Mouse (Mus musculus): ENCODE measurements around the gene Serpina3f.

Serpina3f gene

GRCm38 (mm10) chr12:104243307-104243706 is 29.0 kb downstream of the Serpina3f start:
- in situ Hi-C loops (cut with MboI; ENCODE audit: low pct_unique_long_range_greater_than_20kb in 1 of 2, low sequenced_read_pairs in 2 of 2, unreplicated experiment in 1 of 2), result no loop called here

- in situ Hi-C loops (cut with MboI; ENCODE audit: low pct_unique_long_range_greater_than_20kb in 1 of 2, low sequenced_read_pairs in 2 of 2, unreplicated experiment in 1 of 2), result no loop called here
These were observed 30.7 kb downstream of the Serpina3f start for GRCm38 (mm10) chr12:104245092-104245491.

- in situ Hi-C loops (cut with MboI; ENCODE audit: low pct_unique_long_range_greater_than_20kb in 1 of 2, low sequenced_read_pairs in 2 of 2, unreplicated experiment in 1 of 2), result no loop called here
These were observed 31.3 kb downstream of the Serpina3f start for GRCm38 (mm10) chr12:104245595-104245994.

- in situ Hi-C loops (cut with MboI; ENCODE audit: low pct_unique_long_range_greater_than_20kb in 1 of 2, low sequenced_read_pairs in 2 of 2, unreplicated experiment in 1 of 2), result no loop called here
These were observed 33.2 kb downstream of the Serpina3f start for GRCm38 (mm10) chr12:104247553-104248002.

- in situ Hi-C loops (cut with MboI; ENCODE audit: low pct_unique_long_range_greater_than_20kb in 1 of 2, low sequenced_read_pairs in 2 of 2, unreplicated experiment in 1 of 2), result no loop called here
These were observed 33.9 kb downstream of the Serpina3f start for GRCm38 (mm10) chr12:104248231-104248630.

DNA sequence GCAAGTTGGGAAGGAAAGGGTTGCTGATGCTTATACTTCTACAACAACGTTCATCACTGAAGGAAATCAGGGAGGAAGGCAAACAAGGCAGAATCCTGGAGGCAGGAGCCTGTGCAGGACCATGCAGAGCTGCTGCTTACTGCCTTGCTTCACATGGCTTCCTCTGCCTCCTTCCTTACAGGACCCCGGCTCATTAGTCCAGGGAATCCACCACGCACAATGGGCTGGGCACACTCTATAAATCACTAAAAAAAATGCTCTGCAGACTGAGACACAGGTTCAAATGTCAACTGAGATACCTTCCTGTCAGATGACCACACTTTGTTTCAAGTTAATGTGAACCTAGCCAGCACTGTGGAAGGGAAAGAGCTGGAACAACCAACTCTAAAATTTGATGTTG is 46.7 kb downstream of the Serpina3f start:
- in situ Hi-C loops (cut with MboI; ENCODE audit: low pct_unique_long_range_greater_than_20kb in 1 of 2, low sequenced_read_pairs in 2 of 2, unreplicated experiment in 1 of 2), result loop anchor here in 1 of 2 experiments (5.0 kb wide), 1 partner anchor 49 kb away; the partner anchor contains the start of gene Serpina3f

DNA sequence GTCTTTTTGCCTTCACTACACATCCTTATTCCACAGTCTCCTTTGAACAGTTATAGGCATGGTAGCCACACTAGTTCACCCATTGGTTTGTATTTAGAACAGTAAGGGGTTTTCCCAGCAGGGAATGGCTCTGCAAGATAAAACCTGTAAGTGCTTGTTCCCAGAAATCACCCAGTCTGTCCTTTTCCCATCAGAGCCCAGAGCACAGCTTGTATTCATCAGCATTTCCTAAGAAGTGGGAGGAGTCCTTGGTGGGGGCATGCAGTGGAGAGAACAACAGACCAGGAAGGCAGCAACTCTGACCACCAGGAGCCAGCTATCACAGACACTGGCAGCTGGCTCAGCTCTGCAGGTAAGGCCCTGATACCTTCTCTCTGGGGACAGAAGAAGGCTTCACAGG is 48.5 kb downstream of the Serpina3f start, which contains the start of gene Serpina3i:
Serpina3i (plus strand) TSS at position 260 of the 400 bp plus-strand sequence.
- in situ Hi-C loops (cut with MboI; ENCODE audit: low pct_unique_long_range_greater_than_20kb in 1 of 2, low sequenced_read_pairs in 2 of 2, unreplicated experiment in 1 of 2), result loop anchor here in 1 of 2 experiments (5.0 kb wide), 1 partner anchor 51 kb away; the partner anchor contains the start of gene Serpina3f

- in situ Hi-C loops (cut with MboI; ENCODE audit: low pct_unique_long_range_greater_than_20kb in 1 of 2, low sequenced_read_pairs in 2 of 2, unreplicated experiment in 1 of 2), result no loop called here
These were observed 52.0 kb downstream of the Serpina3f start for GRCm38 (mm10) chr12:104266374-104266773.

Measured in mouse embryonic stem cell (cell line).